Mouse (Mus musculus) lung, adult 18-20 months (tissue): ENCODE measurements at regions not wholly inside any gene's neighbourhood (a gene's known extent, or its start where the extent isn't known, plus 50 kb on each side); places are given as distances from the start of the nearest gene placed in this dataset.

Experiments used
- DNase-seq, 2 experiments: peaks; one replicate each; pipeline ENCODE4 v3.0.0; 2022; ENCODE audit warnings: mixed read lengths in 2 of 2

DNA sequence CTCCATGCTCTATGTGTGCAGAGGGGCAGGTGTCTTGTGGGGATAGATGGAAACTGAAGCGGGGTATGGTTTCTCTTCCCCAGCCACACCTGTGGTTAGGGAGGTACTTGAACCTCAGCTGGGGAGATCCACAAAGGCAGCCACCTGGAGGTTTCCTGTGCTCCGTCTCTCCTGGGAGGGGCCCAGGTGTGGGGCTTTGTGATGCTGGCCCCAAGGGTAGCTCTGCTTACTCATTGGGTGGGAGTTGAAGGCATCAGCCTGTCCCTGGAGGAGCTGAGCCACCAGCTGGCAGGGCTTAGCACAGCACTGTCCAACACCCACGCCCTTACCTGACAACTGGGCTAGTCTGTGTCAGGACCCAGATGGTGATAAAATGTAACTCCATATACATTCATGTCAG lies 81.4 kb downstream of the Lhx2 start:
- DNase-seq, result no peak

DNA sequence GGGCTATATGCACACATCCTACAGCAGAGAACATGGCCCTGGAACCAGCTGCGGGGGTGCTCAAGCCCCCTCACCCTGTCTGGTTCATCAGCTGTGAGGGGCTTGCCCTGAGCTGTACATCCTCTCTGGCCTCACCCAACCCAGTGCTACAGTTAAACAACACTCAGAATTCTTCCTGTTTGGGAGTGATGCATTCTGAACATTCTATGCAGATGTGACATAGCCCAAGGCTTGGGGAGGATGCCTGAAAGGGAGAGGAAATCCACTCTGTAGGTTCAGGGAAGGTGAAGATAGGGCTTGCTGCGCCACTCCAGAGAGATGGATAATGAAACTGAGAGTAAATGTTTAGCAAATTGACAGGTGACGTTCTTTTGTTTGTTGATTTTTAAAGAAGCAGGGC lies 83.3 kb downstream of the Lhx2 start:
- no peak for DNase-seq

DNA sequence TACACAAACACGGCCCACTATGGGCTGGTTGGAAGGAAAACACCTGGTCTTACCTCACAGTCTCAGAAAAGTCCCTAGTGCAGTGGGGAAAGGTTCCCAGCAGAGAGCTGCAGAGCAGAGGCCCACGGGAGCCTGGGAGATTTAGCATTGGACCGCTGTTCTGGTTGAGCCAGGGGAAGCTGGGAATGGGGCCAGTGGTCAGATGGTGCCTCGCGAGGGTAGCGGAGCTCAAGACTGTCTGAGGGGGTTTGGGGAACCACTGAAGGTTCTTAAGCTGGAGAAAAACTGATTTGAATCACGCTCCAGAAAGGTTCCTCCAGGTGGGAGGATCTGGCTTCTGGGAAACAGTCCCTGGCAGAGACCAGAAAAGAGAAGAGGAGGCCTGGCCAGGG lies 84.8 kb downstream of the Lhx2 start:
- DNase-seq, result no peak

DNA sequence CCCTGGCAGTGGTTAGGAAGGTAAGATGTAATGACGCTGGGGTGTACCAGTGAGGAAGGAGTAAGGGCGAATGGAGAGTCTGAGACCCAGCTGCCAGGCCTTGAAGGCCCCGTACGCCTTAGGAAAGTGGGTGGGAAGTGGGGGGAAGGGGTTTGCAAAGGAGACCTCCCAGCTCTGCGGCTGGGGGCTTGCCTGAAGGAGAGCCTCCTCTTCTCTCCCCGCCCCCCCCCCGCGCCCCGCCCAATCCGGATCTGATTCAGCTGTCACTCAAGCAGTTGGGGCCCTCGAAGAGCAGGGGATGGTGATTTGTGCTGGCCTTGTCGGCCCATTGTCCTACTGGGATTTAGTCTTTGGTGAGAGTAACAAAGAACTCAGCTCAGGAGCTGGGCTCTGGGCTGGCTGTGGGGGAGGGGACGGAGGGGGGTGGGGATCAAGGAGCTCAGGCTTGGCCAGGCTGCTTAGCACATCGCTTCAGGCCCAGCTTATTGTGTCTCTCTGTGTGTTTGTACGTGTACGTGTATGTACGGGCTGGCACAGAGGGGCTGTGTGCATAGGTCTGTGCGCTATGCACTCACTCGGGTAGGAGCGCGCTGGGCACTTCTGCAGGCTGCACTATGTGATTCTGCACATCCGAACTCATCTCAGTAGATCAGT lies 85.3 kb downstream of the Lhx2 start:
- DNase-seq, result no peak

DNA sequence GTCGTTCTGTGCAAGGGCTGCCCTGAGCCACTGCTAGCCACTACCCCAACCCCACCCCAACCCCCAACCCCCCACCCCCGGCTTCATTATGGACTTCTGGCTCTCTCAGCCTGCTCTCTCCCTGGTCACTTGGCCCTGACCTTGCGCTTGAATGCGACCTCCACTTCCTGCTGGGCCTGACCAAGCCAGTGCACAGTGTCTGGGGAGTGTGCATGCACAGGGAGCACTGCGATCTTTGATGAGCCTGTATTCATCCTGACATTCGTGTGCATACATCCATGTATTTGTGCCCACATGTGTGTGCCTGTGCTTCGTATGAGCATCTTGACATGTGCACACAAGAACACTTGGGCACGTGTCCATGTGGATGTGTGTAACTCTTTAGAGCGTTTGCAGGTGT lies 85.9 kb downstream of the Lhx2 start:
- DNase-seq, result no peak

DNA sequence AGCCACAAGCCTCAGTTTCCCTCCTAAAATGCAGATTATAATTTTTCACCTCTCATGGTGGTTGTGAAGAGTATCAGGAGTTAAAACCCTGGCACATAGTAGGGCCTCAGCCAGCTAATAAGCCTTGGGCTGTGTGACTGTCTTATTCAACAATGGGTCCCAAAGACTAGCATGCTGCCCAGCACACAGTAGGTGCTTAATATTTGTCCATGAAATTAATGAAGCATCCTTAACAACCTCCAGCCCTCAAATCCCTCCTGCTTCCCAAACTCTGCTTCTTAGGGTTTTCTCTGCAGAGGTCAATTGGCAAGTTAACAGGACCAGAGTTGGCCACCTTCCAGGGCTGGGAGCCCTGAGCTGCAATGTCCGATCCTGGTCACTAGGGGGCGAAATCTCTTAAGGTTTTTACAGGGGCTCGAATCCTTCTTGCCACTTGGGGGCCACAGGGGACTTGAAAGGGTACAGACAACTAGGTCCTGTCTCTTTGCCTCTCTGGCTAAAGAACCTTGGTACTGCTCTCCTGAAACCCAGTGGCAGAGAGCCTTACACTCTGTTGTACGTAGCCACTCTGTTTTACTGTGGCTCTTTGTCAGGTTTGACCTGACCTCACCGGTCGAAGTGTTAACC lies 81.6 kb upstream of the Nek6 start:
- DNase-seq, result peak; percentile 74 to 78

DNA sequence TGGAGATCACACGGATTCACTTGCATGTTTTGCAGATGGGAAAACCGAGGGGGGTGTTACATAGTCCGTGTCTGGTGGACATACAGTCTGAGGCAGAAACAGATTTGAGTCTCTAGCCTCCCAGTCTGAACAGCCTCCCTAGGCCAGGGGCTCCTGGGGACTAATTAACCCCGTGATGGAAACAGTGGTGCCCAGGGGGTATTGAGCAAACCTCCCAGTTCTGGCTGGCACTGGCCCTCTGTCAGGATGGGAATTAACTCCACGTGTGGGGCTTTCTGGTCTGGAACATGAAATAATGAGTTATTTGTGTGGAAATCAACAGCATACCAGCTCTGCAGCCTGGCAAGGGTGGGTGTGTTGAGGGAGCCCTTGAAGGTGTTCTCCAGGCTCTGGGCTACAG lies 79.9 kb upstream of the Nek6 start:
- DNase-seq, result no peak

DNA sequence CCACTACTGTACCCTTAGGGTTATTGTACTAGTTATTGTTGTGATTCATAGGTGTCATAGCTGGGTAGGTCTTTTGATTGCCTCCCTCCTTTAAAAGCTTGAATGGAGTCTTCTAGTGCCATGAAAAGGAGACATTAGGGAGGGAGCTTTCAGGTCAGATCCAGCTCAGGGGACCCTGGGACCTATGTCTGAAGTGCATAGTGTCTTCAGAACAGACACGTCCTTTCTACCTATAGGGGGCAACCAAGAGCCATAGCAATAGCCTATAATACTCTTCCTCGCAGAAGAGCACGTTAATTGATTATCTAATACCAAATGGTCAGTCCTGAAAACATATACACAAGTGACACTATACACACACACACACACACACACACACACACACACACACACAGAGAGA lies 77.7 kb upstream of the Nek6 start:
- DNase-seq, result peak in 1 of 2 experiments; percentile 15

DNA sequence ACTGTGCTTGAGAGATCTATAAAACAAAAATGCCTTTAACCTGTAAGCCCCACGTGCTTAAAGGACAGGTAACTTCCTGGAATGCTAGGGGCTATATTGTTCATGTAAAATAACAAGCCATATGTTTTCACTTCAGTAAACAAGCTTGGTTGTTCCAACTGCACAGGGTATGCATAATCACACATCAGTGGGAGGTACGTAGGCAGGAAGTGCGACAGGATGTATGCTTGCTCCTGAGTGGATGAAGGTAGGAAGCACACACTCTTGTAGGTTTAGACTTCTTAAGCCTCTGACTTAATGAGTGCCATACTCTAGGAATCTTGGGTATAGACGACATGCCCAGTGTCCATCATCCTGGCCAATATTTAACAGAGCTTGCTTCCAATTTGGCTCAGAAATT lies 74.7 kb upstream of the Nek6 start:
- no peak for DNase-seq

DNA sequence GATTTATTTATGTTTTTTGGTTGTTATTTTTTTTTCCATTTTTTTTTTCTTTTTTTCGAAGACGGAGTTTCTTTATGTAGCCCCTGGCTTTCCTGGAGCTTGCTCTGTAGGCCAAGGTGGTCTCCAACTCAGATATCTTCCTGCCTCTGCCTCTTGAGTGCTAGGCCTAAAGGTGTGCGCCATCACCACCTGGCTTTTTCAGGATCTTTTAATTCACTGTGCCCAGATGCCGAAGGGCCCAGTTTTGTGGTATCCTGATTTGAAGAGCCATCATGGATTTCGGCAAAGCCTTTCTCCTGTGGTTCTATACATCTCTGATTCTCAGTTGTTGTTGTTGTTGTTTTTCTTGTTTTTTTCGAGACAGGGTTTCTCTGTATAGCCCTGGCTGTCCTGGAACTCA lies 72.3 kb upstream of the Nek6 start:
- DNase-seq, result no peak

DNA sequence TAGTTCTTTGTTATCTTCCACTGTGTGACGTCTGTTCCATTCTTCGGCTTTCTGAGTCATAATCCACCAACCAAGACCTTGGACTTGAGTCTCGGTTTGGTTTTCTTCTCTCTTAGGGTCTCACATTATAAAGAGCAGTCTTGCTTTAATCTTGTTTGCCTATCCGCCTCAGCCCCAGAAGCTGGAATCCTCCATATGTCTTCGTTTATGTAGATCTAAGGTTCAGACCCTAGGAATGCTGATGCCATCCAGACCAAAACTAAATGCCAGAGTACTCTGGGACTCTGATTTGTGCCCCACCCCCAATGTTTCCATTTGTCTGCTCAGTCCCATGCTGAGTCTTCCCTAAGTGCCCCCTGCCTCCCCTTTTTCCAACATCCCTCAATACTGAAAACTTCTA lies 71.5 kb upstream of the Nek6 start:
- no peak for DNase-seq

DNA sequence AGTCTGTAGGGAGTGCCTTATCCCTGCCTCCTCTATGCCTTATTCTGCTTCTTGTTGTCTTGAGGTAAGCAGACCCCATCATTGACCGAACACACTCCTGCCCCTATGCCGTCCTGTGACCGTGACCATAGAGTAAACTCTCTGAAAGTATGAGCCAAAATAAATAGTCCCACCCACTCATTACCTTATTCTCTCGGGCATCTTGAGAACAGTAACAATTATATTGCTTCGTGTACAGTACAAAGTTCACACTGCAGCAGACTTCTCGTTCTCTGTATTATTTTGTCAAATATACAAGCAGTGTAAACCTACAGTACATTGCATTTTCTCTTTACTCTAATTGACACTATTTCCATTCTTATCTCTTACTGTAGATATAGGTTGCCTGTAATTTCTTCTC lies 62.4 kb upstream of the Nek6 start:
- no peak for DNase-seq

DNA sequence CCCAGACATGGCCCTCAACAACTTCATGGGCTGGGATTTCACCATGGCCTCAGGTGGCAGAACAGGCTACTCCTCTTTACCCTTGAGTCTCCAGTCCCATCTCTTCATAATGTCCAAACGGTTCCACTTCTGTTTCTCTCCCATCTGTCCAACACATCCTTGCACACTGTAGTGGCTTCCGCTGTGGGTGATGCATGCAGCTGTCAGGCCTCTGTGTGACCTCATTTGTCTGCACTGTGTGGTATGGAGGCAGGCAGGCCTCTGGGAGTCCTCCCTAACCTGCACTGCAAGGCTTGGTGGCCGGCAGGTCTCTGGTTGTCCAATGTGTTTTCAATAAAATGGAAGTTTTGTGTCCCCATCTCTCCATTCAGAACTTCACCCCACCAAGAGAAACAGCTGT lies 54.9 kb upstream of the Nek6 start:
- no peak for DNase-seq

DNA sequence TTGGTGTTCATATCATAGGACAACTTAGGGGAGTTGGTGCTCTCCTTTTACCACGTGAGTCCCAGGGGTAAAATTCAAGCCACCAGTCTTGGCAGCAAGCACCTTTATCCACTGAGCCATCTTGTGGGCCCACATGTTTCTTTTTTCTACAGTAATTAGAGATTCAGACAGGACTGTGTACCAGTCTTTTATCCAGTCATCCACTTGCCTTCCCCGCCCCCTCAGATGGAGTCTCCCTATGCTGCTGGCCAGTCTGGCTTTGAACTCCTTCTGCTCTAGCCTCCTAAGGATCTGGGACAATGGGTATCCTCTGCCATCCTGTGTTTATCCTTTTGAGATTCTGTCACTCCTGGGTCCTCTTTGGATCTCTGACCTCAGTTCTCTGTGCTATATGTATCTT lies 51.1 kb upstream of the Nek6 start:
- no peak for DNase-seq

DNA sequence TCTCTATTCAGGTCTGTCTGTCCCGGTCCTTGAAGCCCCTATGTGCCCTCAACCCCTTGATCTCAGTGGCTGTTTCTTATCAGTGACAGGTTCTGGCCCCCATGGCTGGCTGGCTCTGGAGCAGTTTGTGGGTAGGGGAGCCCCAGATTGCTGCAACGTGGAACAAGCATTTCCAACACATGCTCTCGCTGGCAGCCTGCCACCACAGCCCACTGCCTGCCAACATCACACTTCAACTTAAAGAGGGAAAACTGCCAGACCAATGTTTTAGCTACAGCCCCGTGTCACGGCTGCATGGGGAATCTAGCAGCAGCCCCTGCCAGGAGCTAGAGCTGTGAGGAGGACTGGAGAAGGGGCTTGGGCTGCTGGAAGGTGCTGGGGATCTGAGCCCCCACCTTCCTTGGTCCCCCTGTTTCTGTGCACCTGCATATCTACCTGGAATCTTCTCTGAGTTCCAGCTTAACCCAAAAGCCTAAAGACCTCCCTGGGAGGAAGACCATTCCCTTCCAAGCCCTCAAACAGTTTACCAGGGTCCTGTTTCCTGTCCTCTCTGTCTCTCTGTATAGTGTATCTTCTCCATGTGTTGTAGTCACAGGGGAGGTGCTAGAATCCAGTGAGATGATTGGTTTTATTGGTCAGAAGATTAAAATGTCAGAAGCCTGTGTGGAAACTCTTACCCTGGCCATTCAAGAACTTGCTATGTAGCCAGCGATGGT lies 50.5 kb upstream of the Nek6 start:
- peak; percentile 58 to 61 for DNase-seq
